Mouse (Mus musculus) neural tube, embryonic 11.5 days (tissue): ENCODE data around the gene Atp5c1. TPM values are rescaled to one million over a fixed set of nuclear protein-coding genes. Genes with fewer than 3 reads are reported as not detected.

Experiments
- ATAC-seq: fragments of 200-750 bp; cut with Nextera tagmentation; 2 replicates; pipeline ENCODE4 v1.8.0; 2017; ENCODE audit warnings: moderate number of reproducible peaks, mild to moderate bottlenecking, moderate TSS enrichment, moderate library complexity; ENCODE audit not compliant: insufficient read depth, low FRiP score, low TSS enrichment
- DNase-seq: peaks from one replicate; pipeline ENCODE4 v3.0.0-alpha.2; 2015; ENCODE audit warnings: low spot score
- H3K27ac ChIP-seq: fragments of 300-500 bp; sonication (generic); 2 replicates; pipeline ENCODE4 v1.5.1; 2014; ENCODE audit warnings: low read depth, mild to moderate bottlenecking, low read length
- H3K27me3 ChIP-seq: fragments of 300-500 bp; sonication (generic); 2 replicates; pipeline ENCODE4 v1.6.1; 2014; ENCODE audit warnings: mild to moderate bottlenecking, low read length, mixed read lengths; ENCODE audit not compliant: control insufficient read depth, insufficient read depth
- H3K36me3 ChIP-seq: fragments of 300-500 bp; sonication (generic); 2 replicates; pipeline ENCODE4 v1.6.1; 2014; ENCODE audit warnings: mild to moderate bottlenecking, low read length, moderate library complexity, mixed read lengths; ENCODE audit not compliant: control insufficient read depth, insufficient read depth
- H3K4me1 ChIP-seq: fragments of 300-500 bp; sonication (generic); 2 replicates; pipeline ENCODE4 v1.6.1; 2014; ENCODE audit warnings: low read length, mixed read lengths; ENCODE audit not compliant: control insufficient read depth, insufficient read depth
- H3K4me2 ChIP-seq: fragments of 300-500 bp; sonication (generic); 2 replicates; pipeline ENCODE4 v1.6.1; 2014; ENCODE audit warnings: low read depth, mild to moderate bottlenecking, moderate library complexity
- H3K4me3 ChIP-seq: fragments of 300-500 bp; sonication (generic); 2 replicates; pipeline ENCODE4 v1.5.1; 2014; ENCODE audit warnings: low read depth, low read length
- H3K9ac ChIP-seq: fragments of 300-500 bp; sonication (generic); 2 replicates; pipeline ENCODE4 v1.6.1; 2014; ENCODE audit warnings: mild to moderate bottlenecking, low read length
- H3K9me3 ChIP-seq: fragments of 300-500 bp; sonication (generic); 2 replicates; pipeline ENCODE4 v1.6.1; 2016; ENCODE audit warnings: low read length; ENCODE audit not compliant: control insufficient read depth
- WGBS: fragments of 180-500 bp; shearing (Covaris S2); extraction: QIAGEN DNeasy Blood & Tissue Kit; methylation state at CpG from one replicate; pipeline ENCODE4 v1.1.7; 2014; 5-methylcytosine and 5-hydroxymethylcytosine counted together
- polyA plus RNA-seq: library from polyadenylated mRNA; unstranded; fragments of >200 nt; fragmentation: Nextera tagmentation; extraction: Ambion mirVana; gene quantifications from 2 replicates; pipeline ENCODE4 v1.2.1, GENCODE M21; 2014

Atp5c1 gene
- polyA plus RNA-seq, 1 experiment from 2014 or later: 510 TPM

GRCm38 (mm10) chr2:10033684-10034083, 46.6 kb downstream of the Atp5c1 start:
- H3K9me3 ChIP-seq: no peaks in the 10 kb centered on the region
- DNase-seq (no peak), ATAC-seq (no peak)
- H3K4me3 ChIP-seq: no peak overlapping the region
- H3K27ac ChIP-seq: no peak overlapping the region
- H3K4me1 ChIP-seq: no peaks in the 10 kb centered on the region
- H3K27me3 ChIP-seq: no peaks in the 10 kb centered on the region
- 73% methylated on average over 4 of the region's 4 CpGs for WGBS
- H3K4me2 ChIP-seq: no peak overlapping the region
- no peaks in the 10 kb centered on the region for H3K36me3 ChIP-seq
- no peak overlapping the region for H3K9ac ChIP-seq

- no peak for DNase-seq
- no peak for ATAC-seq
- Histone ChIP-seq H3K9me3 (no peaks in the 10 kb centered on the region), H3K27ac (no peak overlapping the region), H3K27me3 (no peaks in the 10 kb centered on the region), H3K4me1 (no peaks in the 10 kb centered on the region), H3K4me3 (no peak overlapping the region), H3K9ac (no peak overlapping the region), H3K4me2 (no peak overlapping the region), H3K36me3 (no peaks in the 10 kb centered on the region)
- 87% methylated on average over 7 of the region's 7 CpGs for WGBS
Observed at GRCm38 (mm10) chr2:10029755-10030154, 50.6 kb downstream of the Atp5c1 start.

GRCm38 (mm10) chr2:10024264-10024663, 56.0 kb downstream of the Atp5c1 start:
- no peak overlapping the region for H3K9ac ChIP-seq
- H3K9me3 ChIP-seq: no peaks in the 10 kb centered on the region
- ATAC-seq (no peak), DNase-seq (no peak)
- H3K4me2 ChIP-seq: no peak overlapping the region
- H3K27me3 ChIP-seq: no peaks in the 10 kb centered on the region
- 90% methylated on average over 6 of the region's 6 CpGs for WGBS
- H3K4me1 ChIP-seq: no peaks in the 10 kb centered on the region
- H3K36me3 ChIP-seq: no peaks in the 10 kb centered on the region
- H3K4me3 ChIP-seq: no peak overlapping the region
- H3K27ac ChIP-seq: no peak overlapping the region

GRCm38 (mm10) chr2:10021296-10021695, 59.0 kb downstream of the Atp5c1 start:
- Histone ChIP-seq H3K4me2 (no peak overlapping the region), H3K4me1 (no peaks in the 10 kb centered on the region), H3K27ac (no peak overlapping the region), H3K9me3 (no peaks in the 10 kb centered on the region), H3K36me3 (no peaks in the 10 kb centered on the region), H3K27me3 (no peaks in the 10 kb centered on the region), H3K9ac (no peak overlapping the region), H3K4me3 (no peak overlapping the region)
- 90% methylated on average over 11 of the region's 11 CpGs for WGBS
- ATAC-seq: no peak
- DNase-seq: no peak

- H3K4me1 ChIP-seq: no peaks in the 10 kb centered on the region
- DNase-seq (no peak), ATAC-seq (no peak)
- WGBS: 88% methylated on average over 10 of the region's 10 CpGs
- no peak overlapping the region for H3K4me3 ChIP-seq
- no peak overlapping the region for H3K27ac ChIP-seq
- no peak overlapping the region for H3K9ac ChIP-seq
- H3K27me3 ChIP-seq: no peaks in the 10 kb centered on the region
- no peaks in the 10 kb centered on the region for H3K36me3 ChIP-seq
- H3K9me3 ChIP-seq: no peaks in the 10 kb centered on the region
- no peak overlapping the region for H3K4me2 ChIP-seq
Observed at GRCm38 (mm10) chr2:10014951-10015635, 65.2 kb downstream of the Atp5c1 start.

GRCm38 (mm10) chr2:10010263-10010909, 69.9 kb downstream of the Atp5c1 start:
- Histone ChIP-seq H3K4me2 (no peak overlapping the region), H3K4me1 (no peaks in the 10 kb centered on the region), H3K4me3 (no peak overlapping the region), H3K9ac (no peak overlapping the region), H3K9me3 (no peaks in the 10 kb centered on the region), H3K27me3 (no peaks in the 10 kb centered on the region), H3K27ac (no peak overlapping the region), H3K36me3 (no peaks in the 10 kb centered on the region)
- no peak for DNase-seq
- 38% methylated on average over 7 of the region's 7 CpGs for WGBS
- no peak; the same call in 1 of the 2 replicates for ATAC-seq

- H3K4me1 ChIP-seq: no peaks in the 10 kb centered on the region
- DNase-seq: no peak
- H3K9ac ChIP-seq: no peak overlapping the region
- no peak overlapping the region for H3K4me2 ChIP-seq
- H3K27ac ChIP-seq: no peak overlapping the region
- H3K4me3 ChIP-seq: no peak overlapping the region
- H3K27me3 ChIP-seq: no peaks in the 10 kb centered on the region
- no peaks in the 10 kb centered on the region for H3K9me3 ChIP-seq
- no peak for ATAC-seq
- 81% methylated on average over 13 of the region's 13 CpGs for WGBS
- no peaks in the 10 kb centered on the region for H3K36me3 ChIP-seq
Observed at GRCm38 (mm10) chr2:10009671-10010254, 70.5 kb downstream of the Atp5c1 start.

GRCm38 (mm10) chr2:10008593-10008992, 71.7 kb downstream of the Atp5c1 start:
- Histone ChIP-seq H3K9me3 (no peaks in the 10 kb centered on the region), H3K27me3 (no peaks in the 10 kb centered on the region), H3K4me1 (no peaks in the 10 kb centered on the region), H3K4me3 (no peak overlapping the region), H3K4me2 (no peak overlapping the region), H3K36me3 (no peaks in the 10 kb centered on the region), H3K27ac (no peak overlapping the region), H3K9ac (no peak overlapping the region)
- 89% methylated on average over 4 of the region's 4 CpGs for WGBS
- no peak for DNase-seq
- no peak for ATAC-seq
